Mouse (Mus musculus) cerebellum, adult 2 months (tissue): ENCODE measurements at regions not wholly inside any gene's neighbourhood (a gene's known extent, or its start where the extent isn't known, plus 50 kb on each side); places are given as distances from the start of the nearest gene placed in this dataset.

Experiments used
- CTCF ChIP-seq: fragments of 200-500 bp; IDR thresholded peaks from 2 replicates; pipeline ENCODE4 v1.5.1; 2011; ENCODE audit warnings: low read depth, mild to moderate bottlenecking, control low read depth, low read length, moderate library complexity, borderline replicate concordance; ENCODE audit not compliant: insufficient read depth
- POLR2A ChIP-seq: fragments of 200-500 bp; IDR thresholded peaks from 2 replicates; pipeline ENCODE4 v1.6.1; 2011; ENCODE audit warnings: low read length, control low read depth, borderline replicate concordance; ENCODE audit not compliant: insufficient read depth

GRCm38 (mm10) chr9:61748416-61748815, 165.9 kb downstream of the Rplp1 start:
- TF ChIP-seq CTCF: no peak
- no peak for TF ChIP-seq POLR2A
